Mouse (Mus musculus) lung, postnatal 0 days (tissue): ENCODE results near the gene H2afj. TPM values are rescaled to one million over a fixed set of nuclear protein-coding genes. Genes with fewer than 3 reads are reported as not detected.

ENCODE experiments used
- ATAC-seq: fragments of 200-750 bp; cut with Nextera tagmentation; 2 replicates; pipeline ENCODE4 v1.8.0; 2017; ENCODE audit warnings: moderate library complexity
- DNase-seq: peaks from one replicate; pipeline ENCODE4 v3.0.0-alpha.2; 2016; ENCODE audit warnings: low spot score
- H3K27ac ChIP-seq: fragments of 300-500 bp; sonication (generic); 2 replicates; pipeline ENCODE4 v1.5.1; 2014; ENCODE audit warnings: antibody characterized with exemption, mild to moderate bottlenecking, low read length, mixed read lengths
- H3K27me3 ChIP-seq: fragments of 300-500 bp; sonication (generic); replicated peaks from 2 replicates; pipeline ENCODE4 v1.6.1; 2014; ENCODE audit warnings: low read length, mixed read lengths; ENCODE audit not compliant: insufficient read depth
- H3K36me3 ChIP-seq: fragments of 300-500 bp; sonication (generic); 2 replicates; pipeline ENCODE4 v1.6.1; 2014; ENCODE audit warnings: low read length, mixed read lengths; ENCODE audit not compliant: insufficient read depth
- H3K4me1 ChIP-seq: fragments of 300-500 bp; sonication (generic); 2 replicates; pipeline ENCODE4 v1.6.1; 2014; ENCODE audit warnings: antibody characterized with exemption, low read depth, low read length, mixed read lengths; ENCODE audit not compliant: insufficient read depth
- H3K4me2 ChIP-seq: fragments of 300-500 bp; sonication (generic); replicated peaks from 2 replicates; pipeline ENCODE4 v1.6.1; 2014; ENCODE audit warnings: low read depth, mild to moderate bottlenecking, low read length, moderate library complexity, mixed read lengths
- H3K4me3 ChIP-seq: fragments of 300-500 bp; sonication (generic); 2 replicates; pipeline ENCODE4 v1.5.1; 2014; ENCODE audit warnings: low read depth, low read length
- H3K9ac ChIP-seq: fragments of 300-500 bp; sonication (generic); replicated peaks from 2 replicates; pipeline ENCODE4 v1.6.1; 2014; ENCODE audit warnings: low read depth, mild to moderate bottlenecking
- H3K9me3 ChIP-seq: fragments of 300-500 bp; sonication (generic); 2 replicates; pipeline ENCODE4 v1.6.1; 2016; ENCODE audit warnings: low read length, mixed read lengths
- CTCF ChIP-seq: IDR thresholded peaks from 2 replicates; pipeline ENCODE4 v1.5.1; 2016; ENCODE audit warnings: antibody characterized with exemption, mild to moderate bottlenecking
- EP300 ChIP-seq: IDR thresholded peaks from 2 replicates; pipeline ENCODE4 v1.6.1; 2016; ENCODE audit warnings: antibody characterized with exemption, mild to moderate bottlenecking, control low read depth
- WGBS: fragments of 180-500 bp; shearing (Covaris S2); extraction: QIAGEN DNeasy Blood & Tissue Kit; methylation state at CpG from one replicate; pipeline ENCODE4 v1.1.7; 2014; 5-methylcytosine and 5-hydroxymethylcytosine counted together
- polyA plus RNA-seq: library from polyadenylated mRNA; unstranded; fragments of >200 nt; fragmentation: Nextera tagmentation; extraction: Ambion mirVana; gene quantifications from 2 replicates; pipeline ENCODE4 v1.2.1, GENCODE M21; 2015

H2afj gene
- polyA plus RNA-seq, result 424 and 464 TPM in 2 replicates

- WGBS, result 0% methylated on average over 34 of the region's 34 CpGs
- TF ChIP-seq EP300, result peak; percentile 42; the same call in 1 of the 2 replicates
- no peak for TF ChIP-seq CTCF
- 0 out of 2 replicates have a peak, but pooled peaks cover 6% of the 10 kb centered on the region for H3K36me3 ChIP-seq
- no peaks in the 10 kb centered on the region for H3K9me3 ChIP-seq
- peaks cover 3% of the 10 kb centered on the region; the same call in 1 of the 2 replicates for H3K4me1 ChIP-seq
- H3K27ac ChIP-seq, result peak within 1 kb of the TSS; percentile 95
- peak; percentile 97 for DNase-seq
- peak within 1 kb of the TSS; percentile 90 for H3K4me2 ChIP-seq
- H3K4me3 ChIP-seq, result peak within 1 kb of the TSS; percentile 77
- no peaks in the 10 kb centered on the region for H3K27me3 ChIP-seq
- ATAC-seq, result peak; percentile 81
- peak within 1 kb of the TSS; percentile 70 for H3K9ac ChIP-seq
Measured at GRCm38 (mm10) chr6:136808014-136808417, at the start of gene H2afj. H2afj (plus strand) TSS chr6:136808244.

GRCm38 (mm10) chr6:136763912-136764311, 44.1 kb upstream of the H2afj start:
- Histone ChIP-seq H3K4me1 (peaks cover 6% of the 10 kb centered on the region; the same call in 1 of the 2 replicates), H3K9ac (no peak overlapping the region), H3K4me2 (no peak overlapping the region), H3K9me3 (no peaks in the 10 kb centered on the region), H3K27me3 (no peaks in the 10 kb centered on the region), H3K27ac (no peak overlapping the region; the same call in 1 of the 2 replicates), H3K4me3 (no peak overlapping the region), H3K36me3 (no peaks in the 10 kb centered on the region)
- ATAC-seq, result peak; percentile 92
- DNase-seq, result peak; percentile 81
- WGBS, result 0% methylated on average over 1 of the region's 1 CpGs
- no peak for TF ChIP-seq EP300
- TF ChIP-seq CTCF, result no peak

- H3K27me3 ChIP-seq, result no peaks in the 10 kb centered on the region
- peak overlapping the region; percentile 32 for H3K27ac ChIP-seq
- peaks cover 4% of the 10 kb centered on the region; the same call in 1 of the 2 replicates for H3K4me1 ChIP-seq
- DNase-seq (peak; percentile 50), ATAC-seq (peak; percentile 53)
- H3K4me2 ChIP-seq, result no peak overlapping the region
- no peak overlapping the region for H3K4me3 ChIP-seq
- no peak overlapping the region for H3K9ac ChIP-seq
- H3K36me3 ChIP-seq, result no peaks in the 10 kb centered on the region
- no peak for TF ChIP-seq EP300
- TF ChIP-seq CTCF, result no peak
- 52% methylated on average over 8 of the region's 8 CpGs for WGBS
- H3K9me3 ChIP-seq, result no peaks in the 10 kb centered on the region
Measured at GRCm38 (mm10) chr6:136769143-136769542, 38.9 kb upstream of the H2afj start.

GRCm38 (mm10) chr6:136769859-136770258, 38.2 kb upstream of the H2afj start:
- peak; percentile 41; the same call in 1 of the 2 replicates for ATAC-seq
- H3K9ac ChIP-seq, result no peak overlapping the region
- H3K4me2 ChIP-seq, result no peak overlapping the region
- H3K27ac ChIP-seq, result peak overlapping the region; percentile 32; the same call in 1 of the 2 replicates
- H3K9me3 ChIP-seq, result no peaks in the 10 kb centered on the region
- no peaks in the 10 kb centered on the region for H3K36me3 ChIP-seq
- H3K4me3 ChIP-seq, result no peak overlapping the region
- TF ChIP-seq EP300 (no peak), CTCF (no peak)
- H3K27me3 ChIP-seq, result no peaks in the 10 kb centered on the region
- 46% methylated on average over 7 of the region's 7 CpGs for WGBS
- H3K4me1 ChIP-seq, result no peaks in the 10 kb centered on the region
- DNase-seq, result peak; percentile 29

- Histone ChIP-seq H3K27ac (no peak overlapping the region), H3K36me3 (no peaks in the 10 kb centered on the region), H3K4me1 (no peaks in the 10 kb centered on the region), H3K27me3 (no peaks in the 10 kb centered on the region), H3K9ac (no peak overlapping the region), H3K9me3 (no peaks in the 10 kb centered on the region), H3K4me3 (no peak overlapping the region), H3K4me2 (no peak overlapping the region)
- no peak for DNase-seq
- no peak for ATAC-seq
- TF ChIP-seq EP300 (no peak), CTCF (no peak)
- WGBS, result 74% methylated on average over 1 of the region's 1 CpGs
Measured at GRCm38 (mm10) chr6:136776392-136776791, 31.7 kb upstream of the H2afj start.

GRCm38 (mm10) chr6:136781377-136781986, 26.6 kb upstream of the H2afj start, which contains the start of gene Gucy2c:
Gucy2c (minus strand) TSS chr6:136781765.
- Histone ChIP-seq H3K27me3 (no peaks in the 10 kb centered on the region), H3K9ac (no peak within 1 kb of the TSS), H3K36me3 (no peaks in the 10 kb centered on the region), H3K4me2 (no peak within 1 kb of the TSS), H3K27ac (no peak within 1 kb of the TSS), H3K4me3 (no peak within 1 kb of the TSS), H3K4me1 (no peaks in the 10 kb centered on the region), H3K9me3 (no peaks in the 10 kb centered on the region)
- no peak for TF ChIP-seq CTCF
- no peak for TF ChIP-seq EP300
- no peak for ATAC-seq
- no peak for DNase-seq
- 78% methylated on average over 20 of the region's 20 CpGs for WGBS
